Mouse (Mus musculus) forebrain, embryonic 14.5 days (tissue): ENCODE data around the gene Stk35. TPM values are rescaled to one million over a fixed set of nuclear protein-coding genes. Genes with fewer than 3 reads are reported as not detected.

Experiments
- ATAC-seq: fragments of 200-750 bp; cut with Nextera tagmentation; 2 replicates; pipeline ENCODE4 v1.8.0; 2017; ENCODE audit warnings: mild to moderate bottlenecking, moderate library complexity
- DNase-seq: peaks from one replicate; pipeline ENCODE4 v3.0.0-alpha.2; 2015; ENCODE audit warnings: low spot score
- H3K27ac ChIP-seq: fragments of 300-500 bp; sonication (generic); 2 replicates; pipeline ENCODE4 v1.5.1; 2014; ENCODE audit warnings: low read depth, mild to moderate bottlenecking, control low read depth, low read length, moderate library complexity
- H3K27me3 ChIP-seq: fragments of 300-500 bp; sonication (generic); replicated peaks from 2 replicates; pipeline ENCODE4 v1.6.1; 2014; ENCODE audit warnings: low read length, control low read depth, mixed read lengths; ENCODE audit not compliant: control insufficient read depth, insufficient read depth
- H3K36me3 ChIP-seq: fragments of 300-500 bp; sonication (generic); 2 replicates; pipeline ENCODE4 v1.6.1; 2014; ENCODE audit warnings: low read length, control low read depth; ENCODE audit not compliant: control insufficient read depth, insufficient read depth
- H3K4me1 ChIP-seq: fragments of 300-500 bp; sonication (generic); 2 replicates; pipeline ENCODE4 v1.6.1; 2014; ENCODE audit warnings: antibody characterized with exemption, low read length, control low read depth; ENCODE audit not compliant: control insufficient read depth, insufficient read depth
- H3K4me2 ChIP-seq: fragments of 300-500 bp; sonication (generic); 2 replicates; pipeline ENCODE4 v1.6.1; 2014; ENCODE audit warnings: mild to moderate bottlenecking, control low read depth, low read length
- H3K4me3 ChIP-seq: fragments of 300-500 bp; sonication (generic); 2 replicates; pipeline ENCODE4 v1.5.1; 2014; ENCODE audit warnings: low read depth, low read length, control low read depth
- H3K9ac ChIP-seq: fragments of 300-500 bp; sonication (generic); 2 replicates; pipeline ENCODE4 v1.6.1; 2014; ENCODE audit warnings: mild to moderate bottlenecking, low read length, control low read depth, moderate library complexity
- H3K9me3 ChIP-seq: fragments of 300-500 bp; sonication (generic); replicated peaks from 2 replicates; pipeline ENCODE4 v1.6.1; 2016; ENCODE audit warnings: low read length, control low read depth, mixed read lengths; ENCODE audit not compliant: control insufficient read depth
- WGBS: fragments of 180-500 bp; shearing (Covaris S2); extraction: QIAGEN DNeasy Blood & Tissue Kit; methylation state at CpG from one replicate; pipeline ENCODE4 v1.1.7; 2014; 5-methylcytosine and 5-hydroxymethylcytosine counted together
- polyA plus RNA-seq: library from polyadenylated mRNA; unstranded; fragments of >200 nt; fragmentation: Nextera tagmentation; extraction: Ambion mirVana; gene quantifications from 2 replicates; pipeline ENCODE4 v1.2.1, GENCODE M21; 2014

Gene Stk35
- polyA plus RNA-seq, 1 experiment from 2014 or later = 8.6 TPM

- H3K9ac ChIP-seq = no peak overlapping the region
- H3K27me3 ChIP-seq = no peaks in the 10 kb centered on the region
- H3K4me2 ChIP-seq = no peak overlapping the region
- no peak overlapping the region for H3K4me3 ChIP-seq
- DNase-seq (no peak), ATAC-seq (no peak)
- peaks cover 53% of the 10 kb centered on the region for H3K36me3 ChIP-seq
- H3K4me1 ChIP-seq = no peaks in the 10 kb centered on the region
- H3K9me3 ChIP-seq = no peaks in the 10 kb centered on the region
- 94% methylated on average over 7 of the region's 7 CpGs for WGBS
- H3K27ac ChIP-seq = no peak overlapping the region
These were observed 10.2 kb downstream of the Stk35 start for GRCm38 (mm10) chr2:129810563-129810962.

GRCm38 (mm10) chr2:129814033-129814432, 13.7 kb downstream of the Stk35 start:
- Histone ChIP-seq H3K9ac (no peak overlapping the region), H3K4me1 (no peaks in the 10 kb centered on the region), H3K36me3 (peaks cover 54% of the 10 kb centered on the region), H3K4me3 (no peak overlapping the region), H3K4me2 (no peak overlapping the region), H3K9me3 (no peaks in the 10 kb centered on the region), H3K27me3 (no peaks in the 10 kb centered on the region), H3K27ac (no peak overlapping the region)
- 96% methylated on average over 3 of the region's 3 CpGs for WGBS
- DNase-seq = no peak
- no peak for ATAC-seq

- H3K36me3 ChIP-seq = peaks cover 48% of the 10 kb centered on the region
- ATAC-seq (no peak), DNase-seq (no peak)
- no peak overlapping the region for H3K9ac ChIP-seq
- H3K9me3 ChIP-seq = no peaks in the 10 kb centered on the region
- 59% methylated on average over 2 of the region's 2 CpGs for WGBS
- H3K4me1 ChIP-seq = no peaks in the 10 kb centered on the region
- no peaks in the 10 kb centered on the region for H3K27me3 ChIP-seq
- H3K4me2 ChIP-seq = no peak overlapping the region
- no peak overlapping the region for H3K27ac ChIP-seq
- no peak overlapping the region for H3K4me3 ChIP-seq
These were observed 14.8 kb downstream of the Stk35 start for GRCm38 (mm10) chr2:129815076-129815475.

GRCm38 (mm10) chr2:129817603-129818257, 17.4 kb downstream of the Stk35 start:
- Histone ChIP-seq H3K27ac (no peak overlapping the region), H3K27me3 (no peaks in the 10 kb centered on the region), H3K36me3 (peaks cover 29% of the 10 kb centered on the region), H3K4me2 (no peak overlapping the region), H3K9me3 (no peaks in the 10 kb centered on the region), H3K4me1 (no peaks in the 10 kb centered on the region), H3K9ac (no peak overlapping the region), H3K4me3 (no peak overlapping the region)
- DNase-seq (no peak), ATAC-seq (no peak)
- WGBS = 86% methylated on average over 5 of the region's 5 CpGs

GRCm38 (mm10) chr2:129818868-129819267, 18.6 kb downstream of the Stk35 start:
- WGBS = 85% methylated on average over 2 of the region's 2 CpGs
- DNase-seq = no peak
- no peak overlapping the region for H3K4me3 ChIP-seq
- no peak overlapping the region for H3K9ac ChIP-seq
- no peaks in the 10 kb centered on the region for H3K4me1 ChIP-seq
- no peak for ATAC-seq
- H3K4me2 ChIP-seq = no peak overlapping the region
- peaks cover 28% of the 10 kb centered on the region for H3K36me3 ChIP-seq
- no peak overlapping the region for H3K27ac ChIP-seq
- H3K27me3 ChIP-seq = no peaks in the 10 kb centered on the region
- no peaks in the 10 kb centered on the region for H3K9me3 ChIP-seq

GRCm38 (mm10) chr2:129819531-129819930, 19.2 kb downstream of the Stk35 start:
- Histone ChIP-seq H3K27ac (no peak overlapping the region), H3K9ac (no peak overlapping the region), H3K4me1 (no peaks in the 10 kb centered on the region), H3K36me3 (peaks cover 30% of the 10 kb centered on the region), H3K27me3 (no peaks in the 10 kb centered on the region), H3K9me3 (no peaks in the 10 kb centered on the region), H3K4me3 (no peak overlapping the region), H3K4me2 (no peak overlapping the region)
- no peak for ATAC-seq
- 86% methylated on average over 2 of the region's 2 CpGs for WGBS
- DNase-seq = no peak

- Histone ChIP-seq H3K9me3 (no peaks in the 10 kb centered on the region), H3K27ac (no peak overlapping the region), H3K27me3 (no peaks in the 10 kb centered on the region), H3K9ac (no peak overlapping the region), H3K36me3 (peaks cover 26% of the 10 kb centered on the region), H3K4me3 (no peak overlapping the region), H3K4me1 (no peaks in the 10 kb centered on the region), H3K4me2 (no peak overlapping the region)
- 91% methylated on average over 1 of the region's 1 CpGs for WGBS
- DNase-seq (no peak), ATAC-seq (no peak)
These were observed 19.6 kb downstream of the Stk35 start for GRCm38 (mm10) chr2:129819951-129820350.

- WGBS = 80% methylated on average over 8 of the region's 8 CpGs
- no peak overlapping the region for H3K27ac ChIP-seq
- ATAC-seq = no peak
- DNase-seq = no peak
- no peak overlapping the region for H3K4me3 ChIP-seq
- no peaks in the 10 kb centered on the region for H3K9me3 ChIP-seq
- no peaks in the 10 kb centered on the region for H3K27me3 ChIP-seq
- H3K4me1 ChIP-seq = no peaks in the 10 kb centered on the region
- H3K4me2 ChIP-seq = no peak overlapping the region
- H3K9ac ChIP-seq = no peak overlapping the region
- peaks cover 16% of the 10 kb centered on the region; the same call in 1 of the 2 replicates for H3K36me3 ChIP-seq
These were observed 20.7 kb downstream of the Stk35 start for GRCm38 (mm10) chr2:129821021-129821420.

- ATAC-seq (no peak), DNase-seq (no peak)
- H3K9me3 ChIP-seq = no peaks in the 10 kb centered on the region
- H3K9ac ChIP-seq = no peak overlapping the region
- no peak overlapping the region for H3K4me3 ChIP-seq
- no peaks in the 10 kb centered on the region for H3K4me1 ChIP-seq
- H3K36me3 ChIP-seq = 0 out of 2 replicates have a peak, but pooled peaks cover 12% of the 10 kb centered on the region
- no peak overlapping the region for H3K27ac ChIP-seq
- H3K27me3 ChIP-seq = no peaks in the 10 kb centered on the region
- WGBS = 93% methylated on average over 5 of the region's 5 CpGs
- H3K4me2 ChIP-seq = no peak overlapping the region
These were observed 21.3 kb downstream of the Stk35 start for GRCm38 (mm10) chr2:129821568-129821967.
